Mouse (Mus musculus) liver, embryonic 13.5 days (tissue): ENCODE results near the gene Myg1. TPM values are rescaled to one million over a fixed set of nuclear protein-coding genes. Genes with fewer than 3 reads are reported as not detected.

Experiments used
- ATAC-seq: fragments of 200-750 bp; cut with Nextera tagmentation; 2 replicates; pipeline ENCODE4 v1.8.0; 2017; ENCODE audit warnings: low read depth, mild to moderate bottlenecking, moderate number of reproducible peaks, moderate library complexity
- DNase-seq: peaks from one replicate; pipeline ENCODE4 v3.0.0; 2022
- H3K27ac ChIP-seq: fragments of 300-500 bp; sonication (generic); 2 replicates; pipeline ENCODE4 v1.5.1; 2015; ENCODE audit warnings: moderate library complexity, mild to moderate bottlenecking, inconsistent platforms
- H3K27me3 ChIP-seq: fragments of 300-500 bp; sonication (generic); 2 replicates; pipeline ENCODE4 v1.6.1; 2015; ENCODE audit warnings: mild to moderate bottlenecking, inconsistent platforms
- H3K36me3 ChIP-seq: fragments of 300-500 bp; sonication (generic); 2 replicates; pipeline ENCODE4 v1.6.1; 2015; ENCODE audit warnings: mild to moderate bottlenecking, inconsistent platforms
- H3K4me1 ChIP-seq: fragments of 300-500 bp; sonication (generic); replicated peaks from 2 replicates; pipeline ENCODE4 v1.6.1; 2015; ENCODE audit warnings: inconsistent platforms
- H3K4me2 ChIP-seq: fragments of 300-500 bp; sonication (generic); 2 replicates; pipeline ENCODE4 v1.6.1; 2015; ENCODE audit warnings: inconsistent platforms, mild to moderate bottlenecking, moderate library complexity
- H3K4me3 ChIP-seq: fragments of 300-500 bp; sonication (generic); replicated peaks from 2 replicates; pipeline ENCODE4 v1.5.1; 2015; ENCODE audit warnings: mild to moderate bottlenecking, inconsistent platforms
- H3K9ac ChIP-seq: fragments of 300-500 bp; sonication (generic); 2 replicates; pipeline ENCODE4 v1.6.1; 2015; ENCODE audit warnings: mild to moderate bottlenecking, inconsistent platforms
- H3K9me3 ChIP-seq: fragments of 300-500 bp; sonication (generic); replicated peaks from 2 replicates; pipeline ENCODE4 v1.6.1; 2016; ENCODE audit warnings: inconsistent platforms
- WGBS: fragments of 180-500 bp; shearing (Covaris S2); methylation state at CpG from one replicate; pipeline ENCODE4 v1.1.7; 2015; ENCODE audit not compliant: insufficient replicate concordance; 5-methylcytosine and 5-hydroxymethylcytosine counted together
- polyA plus RNA-seq: library from polyadenylated mRNA; unstranded; fragments of >200 nt; fragmentation: Nextera tagmentation; extraction: Ambion mirVana; gene quantifications from 2 replicates; pipeline ENCODE4 v1.2.1, GENCODE M21; 2015

Gene Myg1
- polyA plus RNA-seq, 1 experiment from 2014 or later = 46.0 TPM

GRCm38 (mm10) chr15:102386640-102387039 lies 55.1 kb downstream of the Myg1 start:
- WGBS = 36% methylated on average over 9 of the region's 9 CpGs
- H3K9me3 ChIP-seq = no peaks in the 10 kb centered on the region

More at GRCm38 (mm10) chr15:102386640-102387039, 55.1 kb downstream of the Myg1 start:
- Histone ChIP-seq H3K4me2 (no peak overlapping the region), H3K27ac (no peak overlapping the region), H3K36me3 (no peaks in the 10 kb centered on the region), H3K4me1 (peaks cover 23% of the 10 kb centered on the region), H3K4me3 (no peak overlapping the region), H3K9ac (no peak overlapping the region), H3K27me3 (no peaks in the 10 kb centered on the region)
- ATAC-seq = peak; percentile 65; the same call in 1 of the 2 replicates
- no peak for DNase-seq

Other genes with a start within 250 kb of the Myg1 start
- gene Tns2, start 231.3 kb upstream of the Myg1 start, polyA plus RNA-seq = 4.4 and 5.0 TPM in 2 replicates
- gene Spryd3, start 195.5 kb upstream of the Myg1 start, polyA plus RNA-seq = 13.1 and 13.7 TPM in 2 replicates
- gene Igfbp6, start 187.3 kb upstream of the Myg1 start, polyA plus RNA-seq = 1.1 and 1.2 TPM in 2 replicates
- 31.0 and 31.3 TPM in 2 replicates for gene Soat2, start 181.2 kb upstream of the Myg1 start, polyA plus RNA-seq
- 14.8 and 21.8 TPM in 2 replicates for gene Zfp740, start 128.5 kb upstream of the Myg1 start, polyA plus RNA-seq
- gene Csad, start 127.0 kb upstream of the Myg1 start, polyA plus RNA-seq = 20.8 and 22.0 TPM in 2 replicates
- gene Itgb7, start 99.8 kb upstream of the Myg1 start, polyA plus RNA-seq = 5.5 and 6.5 TPM in 2 replicates
- 2.5 and 3.0 TPM in 2 replicates for gene Rarg, start 74.2 kb upstream of the Myg1 start, polyA plus RNA-seq
- gene Gm9918, start 61.1 kb upstream of the Myg1 start, polyA plus RNA-seq = not detected in 2 replicates
- 29.0 and 33.7 TPM in 2 replicates for gene Mfsd5, start 52.3 kb upstream of the Myg1 start, polyA plus RNA-seq
- 23.3 and 26.3 TPM in 2 replicates for gene Espl1, start 35.4 kb upstream of the Myg1 start, polyA plus RNA-seq
- gene Pfdn5, start 5.6 kb upstream of the Myg1 start, polyA plus RNA-seq = 133 and 151 TPM in 2 replicates
- 60.9 and 61.9 TPM in 2 replicates for gene Aaas, start 19.1 kb downstream of the Myg1 start, polyA plus RNA-seq
- 0.07 and 0.09 TPM in 2 replicates for gene Sp7, start 35.5 kb downstream of the Myg1 start, polyA plus RNA-seq
- 4.0 and 4.3 TPM in 2 replicates for gene Sp1, start 74.4 kb downstream of the Myg1 start, polyA plus RNA-seq
- gene Amhr2, start 113.7 kb downstream of the Myg1 start, polyA plus RNA-seq = 0.14 and 0.42 TPM in 2 replicates
- 108 and 112 TPM in 2 replicates for gene Prr13, start 127.3 kb downstream of the Myg1 start, polyA plus RNA-seq
- gene Pcbp2, start 138.8 kb downstream of the Myg1 start, polyA plus RNA-seq = 91.4 and 92.1 TPM in 2 replicates
- gene Gm10337, start 172.0 kb downstream of the Myg1 start, polyA plus RNA-seq = not detected in 2 replicates
- 1.8 and 2.1 TPM in 2 replicates for gene Map3k12, start 185.4 kb downstream of the Myg1 start, polyA plus RNA-seq
- 52.2 and 55.4 TPM in 2 replicates for gene Tarbp2, start 186.5 kb downstream of the Myg1 start, polyA plus RNA-seq
- 0.93 and 1.1 TPM in 2 replicates for gene Npff, start 193.2 kb downstream of the Myg1 start, polyA plus RNA-seq